Mouse (Mus musculus): Measurements from ENCODE around the gene Fam234b.

GRCm38 (mm10) chr6:135271761-135272160 is 74.0 kb downstream of the Fam234b start:
- TF ChIP-seq CTCF (conservative IDR thresholded peaks at IDR 0.05; ENCODE audit: low read length) (no peak), NANOG (IDR thresholded peaks at IDR 0.05; ENCODE audit: borderline replicate concordance, low read length) (no peak), POU5F1 (IDR thresholded peaks at IDR 0.05; ENCODE audit: borderline replicate concordance, low read length) (no peak)

Data from E14TG2a.4 (cell line).